Mouse (Mus musculus): ENCODE data around the gene Sirt2. TPM values are rescaled to one million over a fixed set of nuclear protein-coding genes. Genes with fewer than 3 reads are reported as not detected.

Gene Sirt2
- total and polyA plus RNA-seq, 3 experiments, result 35.7 to 72.4 TPM; not detected in 1

DNA sequence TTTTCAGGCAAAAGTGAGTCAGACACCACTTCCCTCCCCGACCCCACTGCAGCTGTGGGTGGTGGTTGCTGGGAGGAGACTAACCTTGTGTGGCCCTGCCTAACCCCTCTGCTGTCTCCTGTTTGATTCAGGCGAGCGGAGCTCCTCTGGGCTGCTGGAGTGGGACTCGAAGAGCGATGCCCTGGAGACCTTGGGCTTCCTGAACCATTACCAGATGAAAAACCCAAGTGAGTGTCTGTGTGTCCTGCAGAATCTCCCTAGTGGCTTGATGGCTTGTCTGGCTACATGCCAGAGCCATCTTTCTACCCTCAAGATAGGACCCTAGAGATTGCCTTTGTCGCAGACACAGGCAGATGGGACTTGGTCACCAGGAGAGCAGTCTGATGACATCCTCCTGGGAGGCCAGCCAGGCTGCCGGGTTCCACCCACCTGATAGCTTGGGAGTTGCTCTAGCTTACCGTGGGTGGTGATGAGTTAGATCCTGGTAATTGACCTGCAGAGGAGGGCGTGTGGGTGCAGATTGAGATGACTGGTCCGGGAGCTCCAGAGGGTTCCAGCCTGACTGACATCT is 54.8 kb downstream of the Sirt2 start:
- DNase-seq (ENCODE audit: low read depth, low spot score), result peak; percentile 81
- peak overlapping the region; percentile 72 for H3K27ac ChIP-seq (ENCODE audit: control insufficient read depth, low read depth, low read length)

DNA sequence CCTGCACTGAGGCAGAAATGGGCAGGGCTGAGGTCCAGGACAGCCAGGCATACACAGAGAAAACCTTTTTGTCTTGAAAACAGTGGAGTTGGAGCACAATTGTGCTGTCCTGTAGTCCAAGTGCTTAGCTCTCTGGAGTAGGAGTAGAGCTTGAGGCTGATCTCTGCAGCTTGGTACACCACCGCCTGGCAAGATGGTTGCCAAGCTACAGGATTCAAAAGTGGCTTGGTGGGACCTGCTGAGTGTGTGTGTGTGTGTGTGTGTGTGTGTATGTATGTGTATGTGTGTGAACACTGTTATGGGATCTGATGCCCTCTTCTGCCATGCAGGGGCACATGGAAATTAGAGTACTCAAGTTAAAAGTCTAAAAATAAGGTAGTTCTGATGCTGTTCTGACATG is 56.0 kb downstream of the Sirt2 start:
- TF ChIP-seq NRF1 (IDR thresholded peaks at IDR 0.05; ENCODE audit: insufficient read depth, low read depth, low read length, poor library complexity, severe bottlenecking) (no peak), BHLHE40 (IDR thresholded peaks at IDR 0.05; ENCODE audit: borderline replicate concordance, low read depth, low read length) (no peak), RAD21 (IDR thresholded peaks at IDR 0.05; ENCODE audit: low read depth, low read length) (no peak), ZKSCAN1 (IDR thresholded peaks at IDR 0.05; ENCODE audit: low read depth, low read length) (no peak), KAT2A (conservative IDR thresholded peaks at IDR 0.05; ENCODE audit: low read depth, low read length) (no peak), TAL1 (IDR thresholded peaks at IDR 0.05; ENCODE audit: low read length) (no peak), HCFC1 (IDR thresholded peaks at IDR 0.05; ENCODE audit: low read depth, low read length) (no peak), ZNF384 (IDR thresholded peaks at IDR 0.05; ENCODE audit: low read depth, low read length) (no peak), MXI1 (IDR thresholded peaks at IDR 0.05; ENCODE audit: low read depth, low read length) (no peak), ZMIZ1 (IDR thresholded peaks at IDR 0.05; ENCODE audit: low read depth, low read length) (peak; percentile 11; the same call in 1 of the 2 replicates), POLR2A (IDR thresholded peaks at IDR 0.05; ENCODE audit: control insufficient read depth in 1 of 2, insufficient read depth in 1 of 2, low read depth in 1 of 2, low read length in 2 of 2, poor library complexity in 1 of 2) (peak in 1 of 2 experiments; percentile 53; a peak in 1 of 4 replicates), JUND (IDR thresholded peaks at IDR 0.05; ENCODE audit: low read depth, low read length) (no peak)
- Histone ChIP-seq H3K36me3 (ENCODE audit: control insufficient read depth in 1 of 2, insufficient read depth in 2 of 2, low read length in 2 of 2) (peaks cover 23 to 79% of the 10 kb centered on the region in 2 experiments), H3K4me3 (ENCODE audit: control insufficient read depth in 1 of 2, insufficient read depth in 1 of 2, low read depth in 2 of 2, low read length in 2 of 2) (no peak overlapping the region), H3K9me3 (replicated peaks; ENCODE audit: insufficient read depth, low read length) (no peaks in the 10 kb centered on the region), H3K27me3 (ENCODE audit: control insufficient read depth in 1 of 2, insufficient read depth in 2 of 2, low read length in 2 of 2) (no peaks in the 10 kb centered on the region), H3K4me1 (ENCODE audit: control insufficient read depth in 1 of 2, insufficient read depth in 2 of 2, low read length in 2 of 2) (peaks cover 13 to 66% of the 10 kb centered on the region in 2 experiments), H3K79me2 (ENCODE audit: control insufficient read depth, insufficient read depth, low read length, poor library complexity) (peaks cover 6% of the 10 kb centered on the region), H3K27ac (ENCODE audit: control insufficient read depth, low read depth, low read length) (peak overlapping the region; percentile 79; the same call in 1 of the 2 replicates), H3K9ac (ENCODE audit: control insufficient read depth, low read depth, low read length, poor library complexity, severe bottlenecking) (no peak overlapping the region)
- DNase-seq (ENCODE audit: low read depth, low spot score), result no peak

More for the DNA sequence above, 54.8 kb downstream of the Sirt2 start:
- Histone ChIP-seq H3K79me2 (ENCODE audit: control insufficient read depth, insufficient read depth, low read length, poor library complexity) (peaks cover 11% of the 10 kb centered on the region), H3K9me3 (replicated peaks; ENCODE audit: insufficient read depth, low read length) (no peaks in the 10 kb centered on the region), H3K36me3 (ENCODE audit: control insufficient read depth in 1 of 2, insufficient read depth in 2 of 2, low read length in 2 of 2) (peaks cover 34 to 87% of the 10 kb centered on the region in 2 experiments), H3K4me3 (ENCODE audit: control insufficient read depth in 1 of 2, insufficient read depth in 1 of 2, low read depth in 2 of 2, low read length in 2 of 2) (no peak overlapping the region), H3K27me3 (ENCODE audit: control insufficient read depth in 1 of 2, insufficient read depth in 2 of 2, low read length in 2 of 2) (no peaks in the 10 kb centered on the region), H3K4me1 (ENCODE audit: control insufficient read depth in 1 of 2, insufficient read depth in 2 of 2, low read length in 2 of 2) (peaks cover 18 to 73% of the 10 kb centered on the region in 2 experiments), H3K9ac (ENCODE audit: control insufficient read depth, low read depth, low read length, poor library complexity, severe bottlenecking) (no peak overlapping the region)
- TF ChIP-seq ZKSCAN1 (IDR thresholded peaks at IDR 0.05; ENCODE audit: low read depth, low read length), result no peak
- no peak for TF ChIP-seq SMC3 (IDR thresholded peaks at IDR 0.05; ENCODE audit: low read depth, low read length)
- TF ChIP-seq ZNF384 (IDR thresholded peaks at IDR 0.05; ENCODE audit: low read depth, low read length), result no peak
- no peak for TF ChIP-seq RAD21 (IDR thresholded peaks at IDR 0.05; ENCODE audit: low read depth, low read length)
- TF ChIP-seq POLR2AphosphoS2 (IDR thresholded peaks at IDR 0.05; ENCODE audit: low read length), result peak; percentile 53
- TF ChIP-seq TAL1 (IDR thresholded peaks at IDR 0.05; ENCODE audit: low read length), result no peak
- no peak for TF ChIP-seq UBTF (IDR thresholded peaks at IDR 0.05; ENCODE audit: borderline replicate concordance, insufficient read depth, low read depth, low read length)
- TF ChIP-seq EP300 (IDR thresholded peaks at IDR 0.05; ENCODE audit: low read depth in 1 of 2, low read length in 2 of 2), result peak in 1 of 2 experiments; percentile 24; a peak in 1 of 4 replicates
- peak in 1 of 2 experiments; percentile 10; a peak in 1 of 4 replicates for TF ChIP-seq POLR2A (IDR thresholded peaks at IDR 0.05; ENCODE audit: control insufficient read depth in 1 of 2, insufficient read depth in 1 of 2, low read depth in 1 of 2, low read length in 2 of 2, poor library complexity in 1 of 2)
- TF ChIP-seq MAFK (IDR thresholded peaks at IDR 0.05; ENCODE audit: borderline replicate concordance, low read depth, low read length), result no peak
- 0 out of 2 replicates have a peak, but pooled peaks have one; percentile 24 for TF ChIP-seq GATA1 (IDR thresholded peaks at IDR 0.05; ENCODE audit: low read depth, low read length)
- peak; percentile 42; the same call in 1 of the 2 replicates for TF ChIP-seq SIN3A (IDR thresholded peaks at IDR 0.05; ENCODE audit: low read length)
- TF ChIP-seq TBP (IDR thresholded peaks at IDR 0.05; ENCODE audit: low read depth, low read length), result no peak

Measured in MEL (cell line).